Mouse (Mus musculus): ENCODE data around the gene Tex21.

DNA sequence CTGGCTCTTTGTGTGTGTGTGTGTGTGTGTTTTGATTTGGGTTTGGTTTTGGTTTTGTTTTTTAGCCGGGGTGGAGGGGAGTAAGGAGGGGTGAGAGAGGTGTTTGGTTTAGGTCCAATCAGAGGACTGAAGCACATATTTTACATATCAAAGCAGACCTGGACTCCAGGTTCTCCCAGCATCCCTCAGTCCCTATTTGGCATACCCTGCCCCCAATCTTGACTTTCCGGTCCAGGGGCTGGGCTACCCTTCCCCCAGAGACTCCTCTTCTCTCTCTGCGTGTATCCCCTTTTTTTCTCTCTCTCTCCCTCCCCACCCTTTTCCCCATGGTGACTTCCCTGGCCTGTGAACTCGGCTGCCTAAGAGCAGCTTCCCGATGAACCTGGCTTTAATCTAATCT is 31.4 kb downstream of the Tex21 start:
- TF ChIP-seq POLR2A (IDR thresholded peaks at IDR 0.05; ENCODE audit: borderline replicate concordance, insufficient read depth, low read length) (no peak), CTCF (IDR thresholded peaks at IDR 0.05; ENCODE audit: borderline replicate concordance, insufficient read depth, low read depth, low read length) (no peak)
